Mouse (Mus musculus): ENCODE measurements at regions not wholly inside any gene's neighbourhood (a gene's known extent, or its start where the extent isn't known, plus 50 kb on each side); places are given as distances from the start of the nearest gene placed in this dataset.

DNA sequence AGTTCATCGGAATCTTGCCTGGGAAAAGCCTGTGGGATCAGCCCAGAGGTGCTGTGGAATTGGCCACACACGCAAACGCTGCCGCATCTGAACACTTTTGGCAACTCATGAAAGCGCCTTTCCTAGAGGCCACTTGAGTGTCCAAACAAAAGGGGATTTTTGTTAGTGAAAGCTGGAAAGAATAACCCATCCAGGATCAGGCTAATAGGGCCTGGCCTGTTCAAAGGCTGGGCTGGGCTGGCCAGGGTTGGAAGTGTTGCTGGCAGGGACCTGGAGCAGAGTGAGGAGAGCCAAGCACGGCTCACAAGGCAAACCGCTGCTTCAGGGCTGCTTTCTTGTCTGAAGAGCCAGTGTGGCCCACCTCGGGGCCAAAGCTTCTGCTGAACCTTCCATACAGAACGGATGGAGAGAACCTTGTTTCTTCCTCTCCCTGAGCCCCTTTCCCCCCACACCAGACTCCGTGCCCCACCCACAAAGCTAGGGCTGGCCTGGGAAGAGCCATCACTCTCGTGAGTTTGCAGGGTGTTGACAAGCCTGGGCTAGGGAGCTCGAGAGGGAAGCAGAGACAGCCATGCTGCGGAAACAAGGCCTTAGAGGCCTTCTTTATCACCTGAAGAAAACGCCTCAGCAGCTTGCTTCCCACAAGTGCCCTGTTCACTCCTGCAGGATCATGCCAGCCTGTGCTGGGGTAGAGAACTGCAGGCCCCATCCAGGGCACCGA is 459.5 kb downstream of the Ccdc171 start:
- no peak for TF ChIP-seq CTCF (IDR thresholded peaks at IDR 0.05)
- TF ChIP-seq EP300 (IDR thresholded peaks at IDR 0.05), result no peak
- no peak overlapping the region for H3K4me3 ChIP-seq (ENCODE audit: low read depth, low read length)
- no peaks in the 10 kb centered on the region for H3K9me3 ChIP-seq (ENCODE audit: low read length)
- no peaks in the 10 kb centered on the region for H3K27me3 ChIP-seq (replicated peaks; ENCODE audit: insufficient read depth, low read length)
- no peak overlapping the region for H3K4me2 ChIP-seq (replicated peaks; ENCODE audit: low read depth, low read length)
- 56% methylated on average over 14 of the region's 15 CpGs for WGBS
- DNase-seq (ENCODE audit: low spot score), result no peak
- no peaks in the 10 kb centered on the region for H3K4me1 ChIP-seq (ENCODE audit: insufficient read depth, low read depth, low read length)
- ATAC-seq, result peak; percentile 60; the same call in 1 of the 2 replicates
- no peak overlapping the region for H3K9ac ChIP-seq (replicated peaks; ENCODE audit: low read depth)
- H3K36me3 ChIP-seq (ENCODE audit: insufficient read depth, low read length), result no peaks in the 10 kb centered on the region
- no peak overlapping the region for H3K27ac ChIP-seq (ENCODE audit: low read length)

GRCm38 (mm10) chr4:83985451-83985850 is 460.1 kb downstream of the Ccdc171 start:
- Histone ChIP-seq H3K4me3 (ENCODE audit: low read depth, low read length) (no peak overlapping the region), H3K9ac (replicated peaks; ENCODE audit: low read depth) (no peak overlapping the region), H3K4me1 (ENCODE audit: insufficient read depth, low read depth, low read length) (no peaks in the 10 kb centered on the region), H3K27ac (ENCODE audit: low read length) (no peak overlapping the region), H3K36me3 (ENCODE audit: insufficient read depth, low read length) (no peaks in the 10 kb centered on the region), H3K4me2 (replicated peaks; ENCODE audit: low read depth, low read length) (no peak overlapping the region), H3K9me3 (ENCODE audit: low read length) (no peaks in the 10 kb centered on the region), H3K27me3 (replicated peaks; ENCODE audit: insufficient read depth, low read length) (no peaks in the 10 kb centered on the region)
- 95% methylated on average over 5 of the region's 5 CpGs for WGBS
- ATAC-seq (no peak), DNase-seq (ENCODE audit: low spot score) (no peak)
- no peak for TF ChIP-seq CTCF (IDR thresholded peaks at IDR 0.05)
- no peak for TF ChIP-seq EP300 (IDR thresholded peaks at IDR 0.05)

DNA sequence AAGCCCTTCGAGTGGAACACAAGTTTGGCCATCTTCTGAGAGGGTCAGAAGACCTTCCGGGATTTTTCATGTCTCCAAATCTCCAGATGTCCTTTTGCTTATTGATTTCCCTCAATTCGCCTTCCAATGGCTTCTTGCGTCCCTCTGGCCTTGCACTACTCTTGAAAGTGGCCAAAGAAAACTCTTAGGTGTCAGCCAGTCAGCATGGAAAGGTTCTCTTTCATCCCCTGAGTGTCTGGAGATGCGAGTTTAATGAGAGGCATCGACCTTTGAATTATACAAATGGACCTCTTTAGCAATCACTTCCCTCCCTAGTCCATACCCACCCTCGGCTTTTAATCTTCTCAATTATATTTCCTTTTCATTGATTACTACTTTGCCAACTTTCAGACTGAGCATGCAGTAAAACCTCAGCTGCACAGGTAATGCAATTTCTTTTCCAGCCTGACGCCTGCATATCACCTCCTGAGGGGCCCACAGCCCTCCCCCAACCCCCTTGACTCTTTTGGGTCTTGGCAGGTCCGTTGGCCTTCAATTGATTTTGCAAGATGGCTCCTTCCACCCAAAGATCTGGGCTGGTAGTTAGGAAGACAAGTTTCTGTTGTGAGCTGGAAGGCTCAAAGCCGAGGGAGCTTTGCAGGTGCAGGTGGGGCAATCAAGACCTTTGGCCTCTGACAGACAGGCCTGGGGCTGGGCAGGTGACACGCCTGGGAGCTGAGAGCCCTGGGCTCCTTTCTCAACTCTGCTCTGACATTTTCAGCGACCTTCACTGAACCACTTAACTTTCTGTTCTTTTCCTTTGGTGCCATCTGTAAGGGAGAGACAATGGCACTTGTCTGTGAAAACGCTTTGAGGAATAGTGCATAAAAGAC is 461.8 kb downstream of the Ccdc171 start:
- Histone ChIP-seq H3K9ac (replicated peaks; ENCODE audit: low read depth) (no peak overlapping the region), H3K36me3 (ENCODE audit: insufficient read depth, low read length) (no peaks in the 10 kb centered on the region), H3K27ac (ENCODE audit: low read length) (no peak overlapping the region), H3K9me3 (ENCODE audit: low read length) (no peaks in the 10 kb centered on the region), H3K4me3 (ENCODE audit: low read depth, low read length) (no peak overlapping the region), H3K4me1 (ENCODE audit: insufficient read depth, low read depth, low read length) (no peaks in the 10 kb centered on the region), H3K27me3 (replicated peaks; ENCODE audit: insufficient read depth, low read length) (no peaks in the 10 kb centered on the region), H3K4me2 (replicated peaks; ENCODE audit: low read depth, low read length) (no peak overlapping the region)
- no peak for DNase-seq (ENCODE audit: low spot score)
- TF ChIP-seq CTCF (IDR thresholded peaks at IDR 0.05), result no peak
- no peak for TF ChIP-seq EP300 (IDR thresholded peaks at IDR 0.05)
- no peak for ATAC-seq
- 76% methylated on average over 13 of the region's 13 CpGs for WGBS

GRCm38 (mm10) chr4:83987846-83988245 is 462.5 kb downstream of the Ccdc171 start:
- Histone ChIP-seq H3K27me3 (replicated peaks; ENCODE audit: insufficient read depth, low read length) (no peaks in the 10 kb centered on the region), H3K9me3 (ENCODE audit: low read length) (no peaks in the 10 kb centered on the region), H3K27ac (ENCODE audit: low read length) (no peak overlapping the region), H3K4me1 (ENCODE audit: insufficient read depth, low read depth, low read length) (no peaks in the 10 kb centered on the region), H3K36me3 (ENCODE audit: insufficient read depth, low read length) (no peaks in the 10 kb centered on the region), H3K4me3 (ENCODE audit: low read depth, low read length) (no peak overlapping the region), H3K9ac (replicated peaks; ENCODE audit: low read depth) (no peak overlapping the region), H3K4me2 (replicated peaks; ENCODE audit: low read depth, low read length) (no peak overlapping the region)
- no peak for TF ChIP-seq CTCF (IDR thresholded peaks at IDR 0.05)
- 60% methylated on average over 11 of the region's 12 CpGs for WGBS
- DNase-seq (ENCODE audit: low spot score), result no peak
- ATAC-seq, result no peak

- DNase-seq (ENCODE audit: low spot score) (no peak), ATAC-seq (no peak)
- no peak overlapping the region for H3K4me2 ChIP-seq (replicated peaks; ENCODE audit: low read depth, low read length)
- no peak overlapping the region for H3K9ac ChIP-seq (replicated peaks; ENCODE audit: low read depth)
- TF ChIP-seq EP300 (IDR thresholded peaks at IDR 0.05) (no peak), CTCF (IDR thresholded peaks at IDR 0.05) (no peak)
- 27% methylated on average over 5 of the region's 5 CpGs for WGBS
- no peak overlapping the region for H3K4me3 ChIP-seq (ENCODE audit: low read depth, low read length)
- H3K4me1 ChIP-seq (ENCODE audit: insufficient read depth, low read depth, low read length), result no peaks in the 10 kb centered on the region
- no peaks in the 10 kb centered on the region for H3K27me3 ChIP-seq (replicated peaks; ENCODE audit: insufficient read depth, low read length)
- no peaks in the 10 kb centered on the region for H3K36me3 ChIP-seq (ENCODE audit: insufficient read depth, low read length)
- H3K27ac ChIP-seq (ENCODE audit: low read length), result no peak overlapping the region
- H3K9me3 ChIP-seq (ENCODE audit: low read length), result no peaks in the 10 kb centered on the region
These were observed 463.0 kb downstream of the Ccdc171 start for GRCm38 (mm10) chr4:83988314-83988713.

- no peaks in the 10 kb centered on the region for H3K9me3 ChIP-seq (ENCODE audit: low read length)
- no peaks in the 10 kb centered on the region for H3K36me3 ChIP-seq (ENCODE audit: insufficient read depth, low read length)
- no peaks in the 10 kb centered on the region for H3K4me1 ChIP-seq (ENCODE audit: insufficient read depth, low read depth, low read length)
- no peak overlapping the region for H3K27ac ChIP-seq (ENCODE audit: low read length)
- peak; percentile 25 for DNase-seq (ENCODE audit: low spot score)
- H3K4me3 ChIP-seq (ENCODE audit: low read depth, low read length), result no peak overlapping the region
- no peak overlapping the region for H3K4me2 ChIP-seq (replicated peaks; ENCODE audit: low read depth, low read length)
- peak; percentile 17; the same call in 1 of the 2 replicates for ATAC-seq
- TF ChIP-seq EP300 (IDR thresholded peaks at IDR 0.05), result no peak
- TF ChIP-seq CTCF (IDR thresholded peaks at IDR 0.05), result no peak
- H3K27me3 ChIP-seq (replicated peaks; ENCODE audit: insufficient read depth, low read length), result no peaks in the 10 kb centered on the region
- 46% methylated on average over 13 of the region's 13 CpGs for WGBS
- no peak overlapping the region for H3K9ac ChIP-seq (replicated peaks; ENCODE audit: low read depth)
These were observed 465.0 kb downstream of the Ccdc171 start for GRCm38 (mm10) chr4:83990126-83990989.

All from lung, postnatal 0 days (tissue).